Mouse (Mus musculus): ENCODE data around the gene AC131692.1. TPM values are rescaled to one million over a fixed set of nuclear protein-coding genes. Genes with fewer than 3 reads are reported as not detected.
A peak's percentile ranks its signal among the peaks of the same experiment; 100 is the strongest.

AC131692.1 gene
- polyA plus RNA-seq, 1 experiment from 2014 or later, result not detected

GRCm38 (mm10) chr19:6066571-6066970 lies 27.6 kb upstream of the AC131692.1 start:
- peak overlapping the region; percentile 31 for H3K4me3 ChIP-seq (ENCODE audit: low read depth, low read length)
- peak overlapping the region; percentile 76 for H3K4me2 ChIP-seq (replicated peaks; ENCODE audit: low read depth)
- TF ChIP-seq CTCF (IDR thresholded peaks at IDR 0.05; ENCODE audit: low read depth), result no peak
- TF ChIP-seq EP300 (optimal IDR thresholded peaks at IDR 0.05), result no peak
- no peak overlapping the region for H3K27ac ChIP-seq (replicated peaks)
- H3K9me3 ChIP-seq (ENCODE audit: control insufficient read depth, low read length), result no peaks in the 10 kb centered on the region
- H3K27me3 ChIP-seq (ENCODE audit: control insufficient read depth, insufficient read depth, low read length), result no peaks in the 10 kb centered on the region
- 25% methylated on average over 5 of the region's 5 CpGs for WGBS
- peaks cover 10% of the 10 kb centered on the region for H3K4me1 ChIP-seq (replicated peaks; ENCODE audit: control insufficient read depth, insufficient read depth)
- peaks cover 5% of the 10 kb centered on the region for H3K36me3 ChIP-seq (ENCODE audit: control insufficient read depth, insufficient read depth, low read length)
- DNase-seq (ENCODE audit: low spot score) (no peak), ATAC-seq (ENCODE audit: low FRiP score, low TSS enrichment) (peak; percentile 3; the same call in 1 of the 2 replicates)
- H3K9ac ChIP-seq (ENCODE audit: low read length), result peak overlapping the region; percentile 50; the same call in 1 of the 2 replicates

DNA sequence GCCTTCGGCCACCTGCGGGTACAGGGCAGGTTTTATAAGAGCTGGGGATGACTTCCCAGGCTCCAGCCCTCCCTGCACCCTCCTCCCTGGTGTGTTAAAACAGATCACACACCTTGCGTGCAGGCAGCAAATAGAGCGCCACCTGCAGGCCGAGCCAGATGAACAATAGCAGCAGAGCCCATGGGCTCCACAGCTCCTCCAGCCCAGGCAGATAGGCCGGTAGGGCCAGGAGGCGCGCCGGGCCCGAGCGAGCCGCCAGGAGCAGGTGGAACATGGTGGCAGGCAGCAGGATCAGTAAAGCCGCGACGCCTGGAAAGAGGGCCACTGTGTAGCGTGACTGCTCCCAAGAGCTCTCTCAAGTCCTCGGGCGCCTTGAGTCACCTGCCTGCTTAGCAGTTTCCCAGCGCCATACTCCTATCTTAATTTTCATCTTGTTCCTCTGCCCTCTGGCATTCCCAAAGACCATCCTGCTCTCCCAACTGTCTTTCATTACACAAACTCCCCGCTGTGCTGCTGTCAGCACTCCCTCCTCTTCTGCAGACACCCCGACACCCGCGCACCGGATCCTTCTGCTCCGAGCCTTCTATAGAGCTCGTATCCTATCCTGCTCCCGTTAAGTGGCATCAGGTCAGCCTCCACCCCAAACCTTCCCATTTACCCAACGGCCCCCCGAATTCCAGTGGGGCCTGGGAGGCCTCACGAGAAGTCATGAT lies 27.1 kb upstream of the AC131692.1 start:
- ATAC-seq (ENCODE audit: low FRiP score, low TSS enrichment), result peak; percentile 63
- peak overlapping the region; percentile 76 for H3K4me2 ChIP-seq (replicated peaks; ENCODE audit: low read depth)
- TF ChIP-seq CTCF (IDR thresholded peaks at IDR 0.05; ENCODE audit: low read depth), result peak; percentile 86
- no peak for TF ChIP-seq EP300 (optimal IDR thresholded peaks at IDR 0.05)

GRCm38 (mm10) chr19:6067724-6068415 lies 26.3 kb upstream of the AC131692.1 start, which contains the start of gene Tm7sf2:
Tm7sf2 (minus strand) TSS chr19:6068373.
- no peaks in the 10 kb centered on the region for H3K27me3 ChIP-seq (ENCODE audit: control insufficient read depth, insufficient read depth, low read length)
- H3K36me3 ChIP-seq (ENCODE audit: control insufficient read depth, insufficient read depth, low read length), result peaks cover 5% of the 10 kb centered on the region
- H3K4me3 ChIP-seq (ENCODE audit: low read depth, low read length), result peak within 1 kb of the TSS; percentile 31
- H3K9ac ChIP-seq (ENCODE audit: low read length), result peak within 1 kb of the TSS; percentile 50
- ATAC-seq (ENCODE audit: low FRiP score, low TSS enrichment) (peak; percentile 90), DNase-seq (ENCODE audit: low spot score) (peak; percentile 95)
- no peaks in the 10 kb centered on the region for H3K9me3 ChIP-seq (ENCODE audit: control insufficient read depth, low read length)
- H3K4me1 ChIP-seq (replicated peaks; ENCODE audit: control insufficient read depth, insufficient read depth), result peaks cover 5% of the 10 kb centered on the region; the same call in 1 of the 2 replicates
- TF ChIP-seq EP300 (optimal IDR thresholded peaks at IDR 0.05) (no peak), CTCF (IDR thresholded peaks at IDR 0.05; ENCODE audit: low read depth) (peak; percentile 27; the same call in 1 of the 2 replicates)
- WGBS, result 8% methylated on average over 33 of the region's 33 CpGs
- peak within 1 kb of the TSS; percentile 76 for H3K4me2 ChIP-seq (replicated peaks; ENCODE audit: low read depth)
- peak within 1 kb of the TSS; percentile 56 for H3K27ac ChIP-seq (replicated peaks)

More for the DNA sequence above, 27.1 kb upstream of the AC131692.1 start:
- Histone ChIP-seq H3K36me3 (ENCODE audit: control insufficient read depth, insufficient read depth, low read length) (peaks cover 5% of the 10 kb centered on the region), H3K4me1 (replicated peaks; ENCODE audit: control insufficient read depth, insufficient read depth) (peaks cover 10% of the 10 kb centered on the region), H3K9me3 (ENCODE audit: control insufficient read depth, low read length) (no peaks in the 10 kb centered on the region), H3K9ac (ENCODE audit: low read length) (peak overlapping the region; percentile 50), H3K27me3 (ENCODE audit: control insufficient read depth, insufficient read depth, low read length) (no peaks in the 10 kb centered on the region), H3K27ac (replicated peaks) (peak overlapping the region; percentile 37), H3K4me3 (ENCODE audit: low read depth, low read length) (peak overlapping the region; percentile 31)
- WGBS, result 1% methylated on average over 30 of the region's 30 CpGs
- peak; percentile 92 for DNase-seq (ENCODE audit: low spot score)

DNA sequence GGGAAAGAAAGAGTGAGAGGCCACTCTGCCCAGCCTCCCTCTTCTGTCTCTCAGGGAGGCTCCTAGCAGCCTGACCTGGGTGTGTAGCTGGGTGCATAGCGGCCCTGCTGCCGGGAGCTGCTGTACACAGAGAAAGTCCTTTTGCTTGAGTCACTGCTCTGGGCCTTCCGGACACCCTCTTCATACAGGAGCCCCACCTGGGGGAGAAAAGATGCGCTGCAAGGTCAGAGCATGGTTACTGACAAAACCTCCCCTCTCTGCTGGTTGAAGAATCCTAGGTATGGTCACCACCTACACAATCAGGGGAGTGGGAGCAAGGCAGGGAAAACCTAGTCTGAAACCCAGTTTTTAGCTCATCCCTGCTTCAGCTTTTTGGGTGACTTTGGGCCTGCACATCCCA lies 25.3 kb upstream of the AC131692.1 start:
- peaks cover 5% of the 10 kb centered on the region; the same call in 1 of the 2 replicates for H3K4me1 ChIP-seq (replicated peaks; ENCODE audit: control insufficient read depth, insufficient read depth)
- no peak overlapping the region for H3K27ac ChIP-seq (replicated peaks)
- H3K4me3 ChIP-seq (ENCODE audit: low read depth, low read length), result no peak overlapping the region
- peaks cover 7% of the 10 kb centered on the region for H3K36me3 ChIP-seq (ENCODE audit: control insufficient read depth, insufficient read depth, low read length)
- TF ChIP-seq CTCF (IDR thresholded peaks at IDR 0.05; ENCODE audit: low read depth) (0 out of 2 replicates have a peak, but pooled peaks have one; percentile 24), EP300 (optimal IDR thresholded peaks at IDR 0.05) (no peak)
- WGBS, result 46% methylated on average over 4 of the region's 4 CpGs
- H3K4me2 ChIP-seq (replicated peaks; ENCODE audit: low read depth), result no peak overlapping the region
- no peak overlapping the region for H3K9ac ChIP-seq (ENCODE audit: low read length)
- H3K27me3 ChIP-seq (ENCODE audit: control insufficient read depth, insufficient read depth, low read length), result no peaks in the 10 kb centered on the region
- no peak for DNase-seq (ENCODE audit: low spot score)
- no peaks in the 10 kb centered on the region for H3K9me3 ChIP-seq (ENCODE audit: control insufficient read depth, low read length)
- no peak for ATAC-seq (ENCODE audit: low FRiP score, low TSS enrichment)

DNA sequence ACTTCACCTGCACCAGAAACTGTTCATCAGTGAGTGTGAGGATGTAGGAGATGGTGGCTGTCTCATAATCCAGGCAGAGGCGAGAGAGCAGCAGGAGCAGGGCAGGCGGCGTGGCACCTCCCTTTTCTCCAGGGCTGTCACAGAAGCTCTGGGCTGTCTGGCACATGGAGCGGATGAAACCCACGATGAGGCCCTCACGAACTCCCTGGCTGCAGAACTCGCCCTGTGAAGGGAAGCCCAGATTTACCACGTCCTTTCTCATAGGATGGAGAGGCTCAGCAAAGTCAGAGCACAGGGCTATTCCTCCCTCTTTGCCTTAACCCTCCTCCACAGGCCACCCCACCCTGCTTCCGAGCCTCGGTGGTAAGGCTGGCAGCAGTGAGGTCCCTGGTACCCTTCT lies 24.4 kb upstream of the AC131692.1 start:
- Histone ChIP-seq H3K36me3 (ENCODE audit: control insufficient read depth, insufficient read depth, low read length) (peaks cover 7% of the 10 kb centered on the region), H3K27me3 (ENCODE audit: control insufficient read depth, insufficient read depth, low read length) (no peaks in the 10 kb centered on the region), H3K4me3 (ENCODE audit: low read depth, low read length) (no peak overlapping the region), H3K4me1 (replicated peaks; ENCODE audit: control insufficient read depth, insufficient read depth) (peaks cover 5% of the 10 kb centered on the region; the same call in 1 of the 2 replicates), H3K9me3 (ENCODE audit: control insufficient read depth, low read length) (no peaks in the 10 kb centered on the region), H3K4me2 (replicated peaks; ENCODE audit: low read depth) (no peak overlapping the region), H3K9ac (ENCODE audit: low read length) (no peak overlapping the region), H3K27ac (replicated peaks) (no peak overlapping the region)
- WGBS, result 90% methylated on average over 10 of the region's 10 CpGs
- TF ChIP-seq EP300 (optimal IDR thresholded peaks at IDR 0.05) (no peak), CTCF (IDR thresholded peaks at IDR 0.05; ENCODE audit: low read depth) (no peak)
- ATAC-seq (ENCODE audit: low FRiP score, low TSS enrichment), result no peak
- no peak for DNase-seq (ENCODE audit: low spot score)
